Mouse (Mus musculus) embryonic facial prominence, embryonic 11.5 days (tissue): Measurements from ENCODE around the gene Steap1. TPM values are rescaled to one million over a fixed set of nuclear protein-coding genes. Genes with fewer than 3 reads are reported as not detected.

ENCODE experiments used
- ATAC-seq: fragments of 200-750 bp; cut with Nextera tagmentation; replicated peaks from 2 replicates; pipeline ENCODE4 v1.8.0; 2017; ENCODE audit warnings: low read depth; ENCODE audit not compliant: insufficient number of reproducible peaks, low FRiP score, low TSS enrichment
- DNase-seq: peaks from one replicate; pipeline ENCODE4 v3.0.0-alpha.2; 2015; ENCODE audit warnings: low spot score
- H3K27ac ChIP-seq: fragments of 300-500 bp; sonication (generic); replicated peaks from 2 replicates; pipeline ENCODE4 v1.5.1; 2014; ENCODE audit warnings: mild to moderate bottlenecking, low read depth, low read length, control low read depth
- H3K27me3 ChIP-seq: fragments of 300-500 bp; sonication (generic); 2 replicates; pipeline ENCODE4 v1.6.1; 2014; ENCODE audit warnings: mild to moderate bottlenecking, low read length, moderate library complexity, mixed read lengths; ENCODE audit not compliant: control insufficient read depth, insufficient read depth
- H3K36me3 ChIP-seq: fragments of 300-500 bp; sonication (generic); replicated peaks from 2 replicates; pipeline ENCODE4 v1.6.1; 2014; ENCODE audit warnings: low read depth, mild to moderate bottlenecking, low read length, moderate library complexity, mixed read lengths; ENCODE audit not compliant: control insufficient read depth, insufficient read depth
- H3K4me1 ChIP-seq: fragments of 300-500 bp; sonication (generic); 2 replicates; pipeline ENCODE4 v1.6.1; 2014; ENCODE audit warnings: low read length, mixed read lengths; ENCODE audit not compliant: control insufficient read depth, insufficient read depth
- H3K4me2 ChIP-seq: fragments of 300-500 bp; sonication (generic); 2 replicates; pipeline ENCODE4 v1.6.1; 2014; ENCODE audit warnings: low read depth, mild to moderate bottlenecking, control low read depth, low read length, moderate library complexity
- H3K4me3 ChIP-seq: fragments of 300-500 bp; sonication (generic); 2 replicates; pipeline ENCODE4 v1.5.1; 2014; ENCODE audit warnings: low read depth, low read length, control low read depth
- H3K9ac ChIP-seq: fragments of 300-500 bp; sonication (generic); replicated peaks from 2 replicates; pipeline ENCODE4 v1.6.1; 2014; ENCODE audit warnings: mild to moderate bottlenecking, control low read depth, low read length
- H3K9me3 ChIP-seq: fragments of 300-500 bp; sonication (generic); replicated peaks from 2 replicates; pipeline ENCODE4 v1.6.1; 2016; ENCODE audit warnings: mild to moderate bottlenecking, low read length, inconsistent platforms, mixed read lengths; ENCODE audit not compliant: control insufficient read depth
- WGBS: fragments of 180-500 bp; shearing (Covaris S2); extraction: QIAGEN DNeasy Blood & Tissue Kit; methylation state at CpG from one replicate; pipeline ENCODE4 v1.1.7; 2014; 5-methylcytosine and 5-hydroxymethylcytosine counted together
- polyA plus RNA-seq: library from polyadenylated mRNA; unstranded; fragments of >200 nt; fragmentation: Nextera tagmentation; extraction: Ambion mirVana; gene quantifications from 2 replicates; pipeline ENCODE4 v1.2.1, GENCODE M21; 2014

Steap1 gene
- polyA plus RNA-seq, 1 experiment from 2014 or later = 3.9 TPM

- Histone ChIP-seq H3K4me1 (no peaks in the 10 kb centered on the region), H3K27me3 (no peaks in the 10 kb centered on the region), H3K9me3 (no peaks in the 10 kb centered on the region), H3K4me3 (no peak overlapping the region), H3K36me3 (no peaks in the 10 kb centered on the region), H3K27ac (no peak overlapping the region), H3K4me2 (no peak overlapping the region), H3K9ac (no peak overlapping the region)
- DNase-seq = no peak
- ATAC-seq = no peak
- 93% methylated on average over 4 of the region's 4 CpGs for WGBS
Measured at GRCm38 (mm10) chr5:5729904-5730303, 19.2 kb downstream of the Steap1 start.

- Histone ChIP-seq H3K27me3 (no peaks in the 10 kb centered on the region), H3K36me3 (no peaks in the 10 kb centered on the region), H3K4me1 (no peaks in the 10 kb centered on the region), H3K4me3 (no peak overlapping the region), H3K9me3 (no peaks in the 10 kb centered on the region), H3K9ac (no peak overlapping the region), H3K4me2 (no peak overlapping the region), H3K27ac (no peak overlapping the region)
- DNase-seq (no peak), ATAC-seq (no peak)
- 91% methylated on average over 7 of the region's 7 CpGs for WGBS
Measured at GRCm38 (mm10) chr5:5722217-5722616, 26.9 kb downstream of the Steap1 start.

- no peak for DNase-seq
- ATAC-seq = no peak
- 68% methylated on average over 4 of the region's 4 CpGs for WGBS
Measured at GRCm38 (mm10) chr5:5711032-5711431, 38.1 kb downstream of the Steap1 start.

GRCm38 (mm10) chr5:5707341-5708278, 41.5 kb downstream of the Steap1 start:
- no peak overlapping the region for H3K27ac ChIP-seq
- no peaks in the 10 kb centered on the region for H3K36me3 ChIP-seq
- DNase-seq (no peak), ATAC-seq (no peak)
- H3K9ac ChIP-seq = no peak overlapping the region
- no peaks in the 10 kb centered on the region for H3K27me3 ChIP-seq
- H3K4me3 ChIP-seq = no peak overlapping the region
- H3K9me3 ChIP-seq = no peaks in the 10 kb centered on the region
- H3K4me1 ChIP-seq = no peaks in the 10 kb centered on the region
- H3K4me2 ChIP-seq = no peak overlapping the region
- 63% methylated on average over 13 of the region's 13 CpGs for WGBS

More at GRCm38 (mm10) chr5:5711032-5711431, 38.1 kb downstream of the Steap1 start:
- Histone ChIP-seq H3K27me3 (no peaks in the 10 kb centered on the region), H3K36me3 (no peaks in the 10 kb centered on the region), H3K27ac (no peak overlapping the region), H3K9me3 (no peaks in the 10 kb centered on the region), H3K9ac (no peak overlapping the region), H3K4me2 (no peak overlapping the region), H3K4me1 (no peaks in the 10 kb centered on the region), H3K4me3 (no peak overlapping the region)

- H3K27ac ChIP-seq = no peak overlapping the region
- H3K9ac ChIP-seq = no peak overlapping the region
- H3K36me3 ChIP-seq = no peaks in the 10 kb centered on the region
- DNase-seq = no peak
- no peak for ATAC-seq
- no peak overlapping the region for H3K4me2 ChIP-seq
- H3K9me3 ChIP-seq = no peaks in the 10 kb centered on the region
- WGBS = 48% methylated on average over 2 of the region's 2 CpGs
- no peak overlapping the region for H3K4me3 ChIP-seq
- no peaks in the 10 kb centered on the region for H3K27me3 ChIP-seq
- no peaks in the 10 kb centered on the region for H3K4me1 ChIP-seq
Measured at GRCm38 (mm10) chr5:5705019-5705418, 44.1 kb downstream of the Steap1 start.

- Histone ChIP-seq H3K27ac (no peak overlapping the region), H3K4me2 (no peak overlapping the region), H3K4me3 (no peak overlapping the region), H3K9ac (no peak overlapping the region), H3K27me3 (no peaks in the 10 kb centered on the region), H3K9me3 (no peaks in the 10 kb centered on the region), H3K4me1 (no peaks in the 10 kb centered on the region), H3K36me3 (no peaks in the 10 kb centered on the region)
- 89% methylated on average over 2 of the region's 2 CpGs for WGBS
- ATAC-seq (no peak), DNase-seq (no peak)
Measured at GRCm38 (mm10) chr5:5700386-5700785, 48.7 kb downstream of the Steap1 start.

GRCm38 (mm10) chr5:5698830-5699229, 50.3 kb downstream of the Steap1 start:
- no peak for ATAC-seq
- Histone ChIP-seq H3K4me3 (no peak overlapping the region), H3K4me1 (no peaks in the 10 kb centered on the region), H3K9ac (no peak overlapping the region), H3K4me2 (no peak overlapping the region), H3K9me3 (no peaks in the 10 kb centered on the region), H3K27me3 (no peaks in the 10 kb centered on the region), H3K36me3 (no peaks in the 10 kb centered on the region), H3K27ac (no peak overlapping the region)
- DNase-seq = no peak
- WGBS = 69% methylated on average over 3 of the region's 3 CpGs

GRCm38 (mm10) chr5:5695401-5695942, 53.7 kb downstream of the Steap1 start:
- no peaks in the 10 kb centered on the region for H3K27me3 ChIP-seq
- no peaks in the 10 kb centered on the region for H3K4me1 ChIP-seq
- H3K9me3 ChIP-seq = no peaks in the 10 kb centered on the region
- no peak for DNase-seq
- no peak overlapping the region for H3K9ac ChIP-seq
- no peak overlapping the region for H3K4me3 ChIP-seq
- H3K36me3 ChIP-seq = no peaks in the 10 kb centered on the region
- WGBS = 87% methylated on average over 5 of the region's 5 CpGs
- no peak overlapping the region for H3K27ac ChIP-seq
- ATAC-seq = no peak
- no peak overlapping the region for H3K4me2 ChIP-seq
